Mouse (Mus musculus) spleen, embryonic (tissue): ENCODE data around the gene Gm10229.
"Not testable (repeated sequence)": the region's sequence is repeated elsewhere in the genome, so short reads cannot be mapped to it uniquely, and the experiment has no call there.

ENCODE experiments used
- CTCF ChIA-PET: fragments of 350-600 bp; sonication (Branson Sonifier 250); formaldehyde crosslinking; loops from one replicate; lab custom pipeline; 2022; lab: Charles Lee

Gm10229 gene

DNA sequence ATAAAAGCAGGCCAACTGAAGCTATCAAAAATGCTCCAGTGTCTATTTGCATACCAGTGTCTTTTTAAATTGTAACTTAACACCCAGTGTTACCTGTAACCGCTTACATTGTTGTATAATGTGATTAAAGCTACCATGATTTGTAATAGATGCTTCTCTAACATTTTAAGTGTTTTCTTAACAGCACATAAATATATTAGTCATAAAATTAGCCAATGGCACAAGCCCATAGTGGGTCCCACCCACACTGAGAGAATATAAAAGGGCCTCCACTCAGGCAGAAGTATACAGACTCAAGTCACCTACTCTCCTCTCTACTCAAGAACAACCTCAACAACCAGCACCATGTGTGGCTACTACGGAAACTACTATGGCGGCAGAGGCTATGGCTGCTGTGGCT is at the start of gene Gm10229:
Gene Gm10229 (plus strand): TSS at position 301 of the 400 bp plus-strand sequence.
- CTCF ChIA-PET, result not testable (repeated sequence)

GRCm38 (mm10) chr16:89010659-89011058 is 4.4 kb upstream of the Gm10229 start, which contains the start of gene Krtap22-2:
Krtap22-2 (minus strand) TSS chr16:89010759.
- CTCF ChIA-PET, result no interaction called here

GRCm38 (mm10) chr16:89013973-89014372 is 1.1 kb upstream of the Gm10229 start:
- CTCF ChIA-PET, result no interaction called here

GRCm38 (mm10) chr16:89031399-89031798 is 16.3 kb downstream of the Gm10229 start, which contains the start of gene Krtap6-1:
Krtap6-1 (plus strand) TSS chr16:89031699.
- CTCF ChIA-PET, result not testable (repeated sequence)

- CTCF ChIA-PET, result not testable (repeated sequence)
Measured at GRCm38 (mm10) chr16:89041372-89041771, 26.3 kb downstream of the Gm10229 start, which contains the start of gene Gm10228. Gm10228 (minus strand) TSS chr16:89041472.

DNA sequence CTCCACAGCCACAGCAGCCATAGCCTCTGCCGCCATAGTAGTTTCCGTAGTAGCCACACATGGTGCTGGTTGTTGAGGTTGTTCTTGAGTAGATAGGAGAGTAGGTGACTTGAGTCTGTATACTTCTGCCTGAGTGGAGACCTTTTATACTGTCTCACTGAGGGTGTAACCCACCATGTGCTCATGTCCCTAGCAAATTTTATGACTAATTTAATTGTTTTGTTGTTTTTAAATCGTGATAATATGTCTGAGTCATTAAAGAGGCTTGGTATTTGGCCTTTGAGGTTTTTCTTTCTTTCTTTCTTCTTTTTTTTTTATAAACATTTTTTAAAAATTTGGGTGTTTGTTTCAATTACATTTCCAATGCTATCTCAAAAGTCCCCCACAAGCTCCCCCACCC is 32.7 kb downstream of the Gm10229 start, which contains the start of gene Krtap6-5:
Gene Krtap6-5 (minus strand): TSS at position 101 of the 400 bp plus-strand sequence.
- CTCF ChIA-PET, result no interaction called here

- CTCF ChIA-PET, result not testable (repeated sequence)
Measured at GRCm38 (mm10) chr16:89063902-89064301, 48.8 kb downstream of the Gm10229 start, which contains the start of gene 1110025L11Rik. 1110025L11Rik (minus strand) TSS chr16:89064002.
